Mouse (Mus musculus) ES-E14 (cell line): ENCODE measurements around the gene Slc41a1. TPM values are rescaled to one million over a fixed set of nuclear protein-coding genes. Genes with fewer than 3 reads are reported as not detected.

Source experiments
- DNase-seq: peaks from one replicate; pipeline ENCODE4 v3.0.0-alpha.2; 2013; ENCODE audit warnings: low read depth, low spot score
- H3K27ac ChIP-seq: 2 replicates; pipeline ENCODE4 v1.5.1; 2012; ENCODE audit warnings: low read depth, mild to moderate bottlenecking, low read length, moderate library complexity, mixed read lengths; ENCODE audit not compliant: poor library complexity, insufficient read depth, severe bottlenecking
- H3K36me3 ChIP-seq: 2 replicates; pipeline ENCODE4 v1.6.1; 2012; ENCODE audit warnings: mild to moderate bottlenecking, low read length, moderate library complexity, mixed read lengths; ENCODE audit not compliant: control insufficient read depth, poor library complexity, insufficient read depth, severe bottlenecking
- H3K4me1 ChIP-seq, 2 experiments: fragments of 150-350 bp in 1 of 2; sonication (generic) in 1 of 2; 2 replicates each; pipeline ENCODE4 v1.6.1; 2012; ENCODE audit warnings: low read length in 2 of 2, mild to moderate bottlenecking in 1 of 2, mixed read lengths in 1 of 2; ENCODE audit not compliant: control insufficient read depth in 2 of 2, insufficient read depth in 2 of 2, poor library complexity in 1 of 2
- H3K4me3 ChIP-seq, 2 experiments: fragments of 150-350 bp in 1 of 2; sonication (generic) in 1 of 2; 2 replicates each; pipeline ENCODE4 v1.5.1; 2012; ENCODE audit warnings: low read length in 2 of 2, low read depth in 1 of 2, mild to moderate bottlenecking in 1 of 2, mixed read lengths in 1 of 2; ENCODE audit not compliant: insufficient read depth in 1 of 2, poor library complexity in 1 of 2, severe bottlenecking in 1 of 2
- H3K9ac ChIP-seq: 2 replicates; pipeline ENCODE4 v1.6.1; 2012; ENCODE audit warnings: low read depth, mild to moderate bottlenecking, low read length, mixed read lengths; ENCODE audit not compliant: poor library complexity, insufficient read depth, severe bottlenecking
- H3K9me3 ChIP-seq: fragments of 150-350 bp; sonication (generic); 2 replicates; pipeline ENCODE4 v1.6.1; 2012; ENCODE audit warnings: low read depth, mild to moderate bottlenecking, low read length; ENCODE audit not compliant: control insufficient read depth, insufficient read depth
- CHD2 ChIP-seq: IDR thresholded peaks from 2 replicates; pipeline ENCODE4 v1.6.1; 2014; ENCODE audit warnings: mild to moderate bottlenecking, low read depth, low read length, inconsistent platforms
- HCFC1 ChIP-seq: IDR thresholded peaks from 2 replicates; pipeline ENCODE4 v1.6.1; 2012; ENCODE audit warnings: low read length, inconsistent platforms, borderline replicate concordance; ENCODE audit not compliant: insufficient read depth
- MAFK ChIP-seq: IDR thresholded peaks from 2 replicates; pipeline ENCODE4 v1.6.1; 2014; ENCODE audit warnings: mild to moderate bottlenecking, low read depth, low read length, inconsistent platforms; ENCODE audit not compliant: insufficient read depth
- ZC3H11A ChIP-seq: IDR thresholded peaks from 2 replicates; pipeline ENCODE4 v1.6.1; 2012; ENCODE audit warnings: low read depth, mild to moderate bottlenecking, inconsistent platforms, low read length, borderline replicate concordance
- ZNF384 ChIP-seq: IDR thresholded peaks from 2 replicates; pipeline ENCODE4 v1.6.1; 2012; ENCODE audit warnings: low read depth, low read length, inconsistent platforms
- in situ Hi-C, 2 experiments: fragments of 600-800 bp; cut with MboI; formaldehyde crosslinking; loops; one replicate each; pipeline ENCODE4 v1.15.1; 2025; ENCODE audit warnings: low sequenced_read_pairs in 2 of 2, inconsistent platforms in 1 of 2; ENCODE audit not compliant: unreplicated experiment in 2 of 2
- total RNA-seq: library from RNA; depleted of rRNA; stranded (reverse); fragments of 300-350 nt; gene quantifications from 2 replicates; pipeline ENCODE4 v1.2.3, GENCODE M21; 2012

The Slc41a1 gene
- total RNA-seq, 1 experiment = 17.3 TPM

- Histone ChIP-seq H3K27ac (no peak overlapping the region), H3K36me3 (peaks cover 65% of the 10 kb centered on the region), H3K9ac (no peak overlapping the region), H3K9me3 (no peaks in the 10 kb centered on the region), H3K4me1 (peaks cover 0 to 2% of the 10 kb centered on the region in 2 experiments; a peak in 1 of 4 replicates), H3K4me3 (no peak overlapping the region)
- TF ChIP-seq MAFK (no peak), HCFC1 (no peak), ZC3H11A (no peak), ZNF384 (no peak), CHD2 (no peak)
- DNase-seq = no peak
- in situ Hi-C loops = loop anchor here in 1 of 2 experiments (10.0 kb wide), 1 partner anchor 140 kb away; no protein-coding TSS in a partner anchor
Observed at GRCm38 (mm10) chr1:131844883-131845282, 17.6 kb downstream of the Slc41a1 start.

- no peak overlapping the region for H3K4me3 ChIP-seq
- in situ Hi-C loops = loop anchor here in 1 of 2 experiments (10.0 kb wide), 1 partner anchor 141 kb away; no protein-coding TSS in a partner anchor
- peaks cover 52% of the 10 kb centered on the region for H3K36me3 ChIP-seq
- H3K27ac ChIP-seq = no peak overlapping the region
- no peaks in the 10 kb centered on the region for H3K9me3 ChIP-seq
- no peak overlapping the region for H3K9ac ChIP-seq
- peaks cover 0 to 2% of the 10 kb centered on the region in 2 experiments; a peak in 1 of 4 replicates for H3K4me1 ChIP-seq
- TF ChIP-seq HCFC1 = no peak
- TF ChIP-seq ZC3H11A = no peak
- no peak for TF ChIP-seq CHD2
- no peak for TF ChIP-seq MAFK
- TF ChIP-seq ZNF384 = no peak
- DNase-seq = no peak
Observed at GRCm38 (mm10) chr1:131846255-131846654, 19.0 kb downstream of the Slc41a1 start.

- H3K9me3 ChIP-seq = no peaks in the 10 kb centered on the region
- no peaks in the 10 kb centered on the region for H3K36me3 ChIP-seq
- DNase-seq = no peak
- H3K4me3 ChIP-seq = no peak overlapping the region
- H3K9ac ChIP-seq = no peak overlapping the region
- H3K27ac ChIP-seq = no peak overlapping the region; the same call in 1 of the 2 replicates
- peaks cover 0 to 7% of the 10 kb centered on the region in 2 experiments; a peak in 2 of 4 replicates for H3K4me1 ChIP-seq
- TF ChIP-seq HCFC1 (no peak), ZNF384 (no peak), MAFK (no peak), ZC3H11A (no peak), CHD2 (no peak)
- in situ Hi-C loops = no loop called here
Observed at GRCm38 (mm10) chr1:131861811-131862210, 34.5 kb downstream of the Slc41a1 start.

GRCm38 (mm10) chr1:131865596-131865995 lies 38.3 kb downstream of the Slc41a1 start:
- no peak overlapping the region for H3K9ac ChIP-seq
- no peaks in the 10 kb centered on the region for H3K36me3 ChIP-seq
- in situ Hi-C loops = no loop called here
- H3K9me3 ChIP-seq = no peaks in the 10 kb centered on the region
- H3K4me1 ChIP-seq = no peaks in the 10 kb centered on the region
- DNase-seq = no peak
- no peak overlapping the region for H3K4me3 ChIP-seq
- no peak overlapping the region for H3K27ac ChIP-seq
- TF ChIP-seq MAFK (no peak), HCFC1 (no peak)
